Mouse (Mus musculus): Measurements from ENCODE around the gene 4933417A18Rik.
"Not testable (repeated sequence)": the region's sequence is repeated elsewhere in the genome, so short reads cannot be mapped to it uniquely, and the experiment has no call there.

The 4933417A18Rik gene

DNA sequence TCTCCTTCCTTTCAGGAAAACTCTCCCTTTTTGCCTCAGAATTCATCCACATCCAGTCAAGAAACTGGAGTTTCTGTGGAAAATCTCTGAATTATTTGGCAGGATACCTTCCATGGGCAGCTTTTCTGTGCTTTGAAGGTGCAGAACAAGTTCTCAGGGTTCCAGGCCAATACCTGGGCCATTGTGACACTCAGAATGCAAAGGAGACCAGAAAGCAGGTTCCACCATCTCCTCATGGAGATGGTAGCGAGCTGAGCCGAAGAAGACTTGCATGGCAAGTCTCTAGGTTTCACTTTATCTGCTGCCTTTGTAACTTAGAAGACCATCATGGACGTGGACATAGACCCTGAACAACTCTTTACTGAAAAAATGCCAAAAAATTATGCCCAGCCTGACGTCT, at the start of gene 4933417A18Rik, which contains the start of gene Fam217a:
TSS of gene 4933417A18Rik (plus strand) at position 200 of the 400 bp plus-strand sequence.
TSS of gene Fam217a (minus strand) at position 101 of the 400 bp plus-strand sequence.
- no peak for DNase-seq

DNA sequence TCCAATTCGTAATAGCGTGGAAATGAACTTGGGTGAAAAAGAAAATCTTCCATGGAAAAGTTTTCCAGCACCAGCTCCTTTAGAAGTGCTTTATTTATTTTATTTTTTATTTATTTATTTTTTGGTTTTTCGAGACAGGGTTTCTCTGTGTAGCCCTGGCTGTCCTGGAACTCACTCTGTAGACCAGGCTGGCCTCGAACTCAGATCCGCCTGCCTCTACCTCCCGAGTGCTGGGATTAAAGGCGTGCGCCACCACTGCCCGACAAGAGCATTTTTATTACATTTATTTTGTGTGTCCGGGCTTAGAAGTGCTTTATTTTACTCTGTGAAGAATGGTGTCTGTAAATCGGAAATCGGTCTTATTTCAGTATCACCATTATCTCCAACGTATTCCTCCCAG, 49.5 kb upstream of the 4933417A18Rik start:
- peak; percentile 5 for DNase-seq

DNA sequence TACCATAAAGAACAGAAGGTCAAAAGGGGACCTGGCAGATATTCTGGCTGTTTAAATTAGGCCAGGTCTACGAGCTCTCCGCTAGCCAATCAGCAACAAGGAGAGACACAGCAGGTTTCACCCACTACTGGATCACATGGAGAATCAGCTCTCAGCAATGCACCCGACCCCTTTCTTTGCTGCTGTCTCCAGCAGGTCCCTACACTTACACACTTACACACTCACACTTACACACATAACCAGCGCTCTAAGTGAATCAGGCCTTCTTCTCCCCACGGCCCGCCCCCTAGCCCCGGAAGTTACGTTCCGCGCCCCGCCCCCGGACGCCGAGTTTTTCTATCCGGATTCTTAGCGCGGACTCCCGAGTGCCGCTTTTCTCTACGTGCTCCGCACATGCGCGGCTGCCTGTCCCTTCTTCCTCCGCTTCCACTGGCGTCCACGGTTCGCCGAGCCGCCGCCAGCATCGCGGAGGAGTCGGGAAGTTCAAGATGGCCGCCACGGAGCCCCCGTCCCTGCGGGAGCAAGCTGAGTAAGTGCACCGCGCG, 49.0 kb upstream of the 4933417A18Rik start, which contains the start of gene Prpf4b:
TSS of gene Prpf4b (plus strand) at position 137 of the 545 bp plus-strand sequence.
- DNase-seq: peak; percentile 95

DNA sequence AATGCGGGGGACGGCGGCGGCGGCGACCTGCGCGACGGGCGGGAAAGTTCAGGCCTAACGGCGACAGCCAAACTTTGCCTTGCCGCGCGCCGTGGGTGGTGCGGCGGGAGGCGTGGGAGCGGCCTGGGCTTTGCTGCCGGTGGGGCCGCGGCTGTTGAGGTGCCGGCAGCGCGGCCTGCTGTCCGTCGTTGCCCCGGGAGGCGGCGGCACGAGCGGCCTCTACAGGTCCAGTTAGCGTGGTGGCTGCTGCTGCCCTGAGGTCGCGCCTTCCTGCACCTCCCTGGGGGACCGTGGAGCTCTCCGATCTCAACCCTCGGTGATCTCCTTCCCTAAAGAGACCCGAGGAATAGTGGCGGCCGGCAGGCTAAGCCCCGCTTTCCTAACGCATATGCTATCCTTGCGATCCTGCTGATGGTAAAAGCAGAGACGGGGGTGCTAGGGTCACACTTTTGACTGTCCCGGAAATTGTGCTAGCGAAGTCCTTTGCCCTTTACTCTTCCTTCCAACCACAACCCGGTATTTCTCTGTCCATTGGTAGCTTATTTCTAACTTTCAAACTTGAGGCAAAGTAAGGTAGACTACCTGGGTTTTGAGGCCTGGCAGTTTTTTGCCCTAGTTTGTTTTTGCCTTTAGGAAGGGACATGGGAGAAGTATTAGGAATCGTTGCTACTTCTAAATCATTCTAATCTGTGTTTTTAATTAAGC, 48.3 kb upstream of the 4933417A18Rik start:
- DNase-seq: peak; percentile 60

DNA sequence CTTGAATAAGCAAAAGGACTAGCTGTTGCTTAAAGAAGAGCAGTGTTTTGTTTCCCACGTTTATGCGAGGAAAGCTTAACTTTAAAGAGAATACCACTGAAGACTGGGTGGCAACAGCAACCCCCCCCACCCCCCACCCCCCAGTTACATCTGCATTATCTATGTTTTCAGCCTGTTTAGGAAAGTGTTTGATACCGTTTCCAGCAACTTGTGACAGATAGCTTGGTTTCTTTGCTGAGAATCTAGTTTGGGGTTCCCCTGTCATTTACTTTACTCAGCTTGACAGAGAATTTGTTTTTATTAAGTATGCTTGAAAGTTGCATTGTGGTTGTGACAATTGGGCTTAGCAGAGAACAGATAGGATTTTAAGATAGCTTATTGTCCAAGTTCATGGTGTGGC, 47.7 kb upstream of the 4933417A18Rik start:
- no peak for DNase-seq

DNA sequence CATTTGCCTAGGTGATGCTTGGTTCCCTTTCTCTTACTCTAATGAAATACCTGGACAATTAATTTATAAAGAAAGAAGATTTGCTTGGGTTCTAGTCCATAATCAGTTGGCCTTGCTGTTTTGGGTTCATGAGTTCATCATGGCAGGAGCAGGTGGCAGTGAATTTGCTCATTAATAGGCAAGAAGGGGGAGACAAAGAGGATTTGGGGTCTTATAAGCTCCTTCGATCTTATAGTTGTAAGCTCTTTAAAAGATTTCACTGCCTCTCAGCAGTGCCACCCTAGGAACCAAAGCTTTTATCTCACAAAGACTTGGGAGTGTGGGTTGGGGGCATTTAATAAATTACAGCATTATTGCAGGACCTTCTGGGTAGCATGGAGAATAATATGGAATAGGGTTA, 31.3 kb upstream of the 4933417A18Rik start:
- DNase-seq: no peak

DNA sequence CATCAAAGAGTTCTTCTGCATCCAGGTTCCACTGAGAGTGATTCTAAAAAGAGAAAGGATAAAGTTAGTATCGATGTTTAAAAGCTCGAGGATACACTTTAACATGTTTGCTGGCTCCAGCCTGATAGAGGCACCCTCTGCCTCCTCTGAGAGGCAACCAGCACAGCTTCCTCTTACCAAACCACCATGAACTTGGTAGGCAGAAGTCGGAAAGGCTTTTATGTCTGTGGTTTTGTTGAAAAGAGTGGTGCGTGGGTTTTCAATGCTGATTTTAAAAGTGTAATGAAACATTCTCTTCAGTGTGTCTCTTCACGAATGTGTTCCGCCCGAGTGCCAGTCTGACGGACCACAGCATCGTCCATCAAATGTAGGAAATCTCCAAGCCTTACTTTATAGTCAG, 9.6 kb upstream of the 4933417A18Rik start:
- DNase-seq: no peak

DNA sequence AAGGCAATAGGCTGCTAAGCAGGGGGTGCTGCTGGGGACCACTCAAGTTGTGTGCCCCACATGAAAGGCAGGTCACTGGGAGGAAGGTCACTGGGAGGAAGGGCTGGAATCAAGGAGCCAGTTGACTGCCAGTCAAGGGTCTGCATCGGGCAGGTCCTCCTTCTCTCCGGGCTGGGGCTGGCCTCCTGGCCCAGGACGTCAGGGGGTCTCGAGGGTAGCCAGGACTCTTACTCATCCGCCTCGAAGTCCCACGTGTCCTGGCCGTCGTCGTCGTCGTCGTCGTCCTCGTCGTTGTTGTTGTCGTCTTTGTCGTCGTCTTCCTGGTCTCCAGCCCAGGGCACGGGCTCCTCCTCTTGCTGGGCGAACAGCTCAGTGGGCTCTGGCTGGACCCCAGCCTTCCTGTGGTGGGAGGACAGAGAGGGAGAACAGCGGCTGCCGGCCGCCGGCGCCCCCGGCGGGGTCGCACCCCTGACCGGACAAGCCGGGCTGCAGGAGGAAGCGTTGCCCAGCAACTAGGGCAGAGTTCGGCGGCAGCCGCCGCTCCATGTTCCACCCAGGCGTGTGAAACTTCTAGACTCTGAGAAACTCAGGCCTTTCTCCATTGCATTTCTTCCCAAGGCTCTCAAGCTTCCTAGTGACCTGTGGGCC, 7.6 kb upstream of the 4933417A18Rik start:
- DNase-seq: peak; percentile 21

DNA sequence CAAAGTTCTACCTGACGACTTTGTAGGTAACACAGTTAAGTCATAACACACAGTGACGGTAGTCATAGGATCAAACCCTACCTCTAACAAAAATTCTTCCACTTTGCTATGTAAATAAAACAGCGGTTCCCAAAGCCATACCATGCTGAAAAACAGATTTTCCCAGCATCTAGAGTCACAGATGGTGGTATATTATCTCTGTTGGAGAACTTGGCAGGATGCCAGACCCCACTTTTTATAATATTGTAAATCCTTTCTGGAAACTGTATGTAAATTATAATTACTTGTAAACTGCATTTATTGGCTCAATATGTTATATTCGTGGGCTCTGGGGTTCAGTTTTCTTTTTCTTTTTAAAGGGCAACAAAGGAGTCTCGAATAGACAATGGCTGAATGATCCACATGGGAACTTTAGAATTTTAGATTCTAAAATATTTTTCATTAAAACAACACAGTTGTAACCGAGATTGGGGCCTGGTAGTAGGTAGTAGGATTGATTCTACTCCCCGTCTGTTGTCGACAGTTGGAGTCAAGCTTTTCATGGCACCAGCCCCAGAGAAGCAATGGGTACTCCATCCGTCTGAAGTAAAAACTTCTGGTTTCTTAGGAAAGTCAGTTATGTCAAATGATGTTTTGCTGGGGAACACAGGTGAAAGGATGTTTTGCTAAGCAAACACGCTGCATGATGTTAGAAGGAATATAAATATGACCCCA, 10.9 kb downstream of the 4933417A18Rik start:
- DNase-seq: no peak

DNA sequence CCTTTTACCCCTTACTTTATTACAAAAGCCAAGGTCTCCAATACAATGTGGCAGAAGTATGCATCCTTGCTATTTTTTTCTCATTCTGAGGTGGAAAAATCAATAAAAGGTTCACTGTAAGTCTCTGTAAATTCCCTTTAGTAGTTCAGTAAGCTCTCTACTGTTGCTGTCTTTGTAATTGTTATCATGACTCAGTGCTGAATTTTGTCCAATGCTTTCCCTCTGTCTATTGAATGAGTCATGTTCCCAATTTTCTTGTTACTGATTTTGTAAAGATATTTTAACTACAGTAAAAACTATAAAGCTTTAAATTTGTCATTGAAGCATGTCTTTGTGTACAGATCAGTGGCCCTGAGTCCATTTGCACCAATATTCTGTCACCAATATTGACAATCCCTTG, 18.2 kb downstream of the 4933417A18Rik start:
- DNase-seq: no peak

DNA sequence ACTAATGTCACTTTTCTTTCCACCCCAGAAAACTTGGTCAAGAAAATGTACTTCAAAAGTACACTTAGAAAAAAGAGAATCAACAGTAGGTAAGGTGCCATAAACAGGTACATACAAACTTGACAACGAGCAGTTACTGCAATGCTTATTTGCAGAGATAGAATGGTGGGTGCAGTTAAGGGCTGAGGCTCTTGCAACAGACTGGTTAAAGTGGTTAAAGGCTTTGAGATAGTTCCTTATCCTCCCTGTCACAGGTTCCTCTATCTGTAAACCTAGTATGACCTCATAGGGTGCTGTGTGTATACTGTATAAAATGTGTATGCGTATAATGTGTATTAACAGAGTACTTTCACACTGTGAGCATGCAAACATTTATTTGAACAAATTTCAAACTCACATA, 27.2 kb downstream of the 4933417A18Rik start:
- DNase-seq: not testable (repeated sequence)

DNA sequence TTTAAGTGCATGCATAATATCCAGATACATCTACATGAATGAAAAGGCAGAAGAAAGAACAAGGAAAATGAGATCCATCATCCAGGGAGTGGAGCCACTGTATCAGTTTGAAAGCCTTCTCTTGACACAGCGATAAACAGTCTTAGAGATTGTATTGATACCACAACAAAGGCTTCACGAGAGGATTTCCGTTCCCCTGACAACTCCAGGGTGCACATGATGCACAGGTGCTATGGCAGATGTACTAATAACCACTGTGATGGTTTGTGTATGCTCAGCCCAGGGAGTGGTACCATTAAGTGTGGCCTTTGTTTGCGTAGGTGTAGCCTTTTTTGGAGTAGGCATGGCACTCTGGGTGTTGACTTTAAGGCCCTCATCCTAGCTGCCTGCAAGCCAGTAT, 32.7 kb downstream of the 4933417A18Rik start:
- no peak for DNase-seq

DNA sequence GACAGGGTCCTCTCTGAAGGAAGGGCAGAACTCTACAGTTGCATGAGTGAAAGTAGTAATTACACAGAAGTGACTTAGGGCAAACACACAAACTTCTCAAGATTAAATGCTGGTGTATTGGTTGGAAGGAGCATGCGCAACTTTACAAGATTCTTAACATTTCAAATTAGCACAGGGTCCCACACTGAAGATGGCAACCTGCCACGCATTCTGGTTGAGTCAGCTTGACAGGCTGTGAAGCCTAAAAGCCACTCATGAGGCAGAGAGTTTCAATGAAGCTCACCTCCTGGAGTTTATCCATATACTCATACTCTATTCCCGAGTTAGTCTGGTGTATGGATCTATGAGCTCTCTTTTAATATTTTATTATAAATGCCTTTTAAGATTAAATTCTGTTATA, 33.9 kb downstream of the 4933417A18Rik start:
- DNase-seq: not testable (repeated sequence)

DNA sequence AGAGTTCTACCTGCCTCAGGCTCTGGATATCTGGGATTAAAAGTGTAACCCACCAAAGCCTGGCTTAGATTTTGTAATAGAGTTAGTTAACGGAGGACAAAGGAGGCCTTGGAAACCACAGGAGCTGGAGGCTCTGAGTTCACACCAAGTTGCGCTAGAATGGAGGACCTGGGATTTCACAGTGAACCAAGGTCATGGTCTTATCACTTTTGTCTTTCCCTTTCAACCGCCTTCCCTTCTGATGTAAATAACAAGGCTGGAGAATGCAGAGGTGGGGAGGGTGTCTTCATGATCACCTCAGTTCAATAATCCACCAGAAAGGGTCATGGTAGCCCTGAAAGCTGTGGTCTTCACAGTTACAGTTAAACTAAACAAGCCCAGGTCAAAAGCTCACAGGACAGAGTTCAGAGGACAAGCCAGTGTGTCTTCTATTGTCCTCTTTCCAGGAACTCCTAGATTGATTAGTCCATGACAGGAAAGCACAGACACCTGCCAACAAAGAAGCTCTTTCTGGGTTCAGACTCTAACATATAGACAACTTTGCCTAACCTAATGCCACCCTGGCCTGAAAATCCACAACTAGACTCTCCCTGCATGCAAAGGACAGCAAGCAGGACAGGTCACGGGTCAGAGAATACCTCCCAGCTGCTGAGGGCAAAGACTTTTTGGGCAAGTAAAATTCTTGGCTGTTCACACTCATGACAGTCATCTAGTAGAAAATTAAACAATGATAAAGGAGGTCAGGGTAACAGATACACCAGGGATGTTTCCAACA, 37.0 kb downstream of the 4933417A18Rik start:
- DNase-seq: no peak

DNA sequence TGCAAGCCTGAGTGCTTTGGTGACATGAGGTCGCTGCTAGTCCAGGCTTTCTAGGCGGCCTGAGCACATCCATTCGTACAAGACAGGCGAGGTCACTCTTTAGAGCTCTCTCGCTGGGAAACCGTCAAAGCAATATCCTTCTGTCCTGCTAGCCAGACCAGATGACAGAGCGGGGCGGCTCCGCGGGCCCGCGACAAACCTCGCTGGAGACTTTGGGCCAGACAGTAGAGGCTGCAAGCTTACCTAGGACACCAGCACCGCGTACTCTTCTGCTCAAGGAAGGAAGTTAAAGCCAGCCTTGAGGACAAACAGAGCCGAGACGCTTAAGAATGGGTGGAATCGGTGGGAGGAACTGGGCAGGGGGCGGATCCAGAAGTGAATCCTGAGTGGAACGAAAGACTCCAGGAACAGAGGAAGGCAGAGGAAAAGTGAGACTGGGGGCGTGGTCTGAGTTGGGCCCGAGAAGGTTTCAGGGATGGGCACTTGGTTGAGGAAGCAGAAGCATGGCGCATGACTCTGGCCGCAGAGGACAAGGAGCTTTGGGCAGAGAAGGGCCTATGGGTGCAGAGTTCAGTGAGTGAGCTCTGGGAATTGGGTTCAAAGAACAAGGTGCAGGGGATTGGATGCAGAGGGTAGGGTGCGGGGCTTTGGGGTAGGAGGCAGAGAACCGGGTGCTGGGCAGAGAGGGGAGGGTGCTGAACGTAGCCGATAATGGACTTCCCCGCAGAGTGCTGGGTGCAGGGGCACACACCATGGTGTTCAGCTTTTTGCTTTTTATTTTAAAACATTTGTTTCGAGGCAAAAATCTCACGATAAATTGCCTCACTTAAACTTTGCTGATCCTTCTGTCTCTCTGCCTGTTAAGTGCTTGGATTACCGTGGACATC, 39.5 kb downstream of the 4933417A18Rik start, which contains the start of gene Eci3:
TSS of gene Eci3 (minus strand) at position 300 of the 887 bp plus-strand sequence.
- peak; percentile 39 for DNase-seq

DNA sequence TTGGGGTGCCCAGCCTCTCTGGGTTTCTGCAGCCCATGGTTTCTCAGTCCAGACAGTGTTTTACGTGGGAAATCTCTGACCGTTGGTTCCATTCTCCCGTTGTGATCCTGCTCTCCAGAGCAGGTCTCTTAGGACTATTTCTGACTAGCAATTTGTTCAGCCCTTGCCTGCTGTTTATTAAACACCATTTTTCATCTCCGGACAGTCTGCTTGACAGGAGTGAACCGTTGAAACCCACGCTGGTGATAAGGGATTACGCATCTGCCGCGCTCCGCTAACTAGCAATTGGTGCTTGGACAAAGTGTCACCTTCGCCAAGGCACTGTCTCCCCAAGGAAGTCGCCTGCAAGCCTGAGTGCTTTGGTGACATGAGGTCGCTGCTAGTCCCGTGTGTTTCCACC, 40.2 kb downstream of the 4933417A18Rik start:
- DNase-seq: no peak

DNA sequence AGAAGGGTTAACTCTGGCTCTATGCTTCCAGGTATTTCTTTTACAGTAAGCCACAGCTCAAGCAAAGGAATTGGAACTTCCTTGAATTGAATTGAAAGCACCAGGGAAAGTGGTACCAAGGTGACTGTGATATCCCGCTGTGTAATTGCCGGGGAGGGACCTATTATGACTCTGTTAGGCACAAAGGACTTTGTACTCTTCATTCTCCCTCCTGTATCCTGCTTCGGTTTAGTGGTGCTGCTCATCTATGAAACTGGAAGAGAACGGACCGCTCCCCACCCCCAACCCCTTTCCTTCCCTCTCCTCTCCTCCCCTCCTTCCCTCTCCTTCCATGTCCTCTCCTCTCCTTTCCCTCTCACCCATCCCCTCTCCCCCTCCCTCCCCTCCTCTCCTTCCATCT, 40.7 kb downstream of the 4933417A18Rik start:
- no peak for DNase-seq

DNA sequence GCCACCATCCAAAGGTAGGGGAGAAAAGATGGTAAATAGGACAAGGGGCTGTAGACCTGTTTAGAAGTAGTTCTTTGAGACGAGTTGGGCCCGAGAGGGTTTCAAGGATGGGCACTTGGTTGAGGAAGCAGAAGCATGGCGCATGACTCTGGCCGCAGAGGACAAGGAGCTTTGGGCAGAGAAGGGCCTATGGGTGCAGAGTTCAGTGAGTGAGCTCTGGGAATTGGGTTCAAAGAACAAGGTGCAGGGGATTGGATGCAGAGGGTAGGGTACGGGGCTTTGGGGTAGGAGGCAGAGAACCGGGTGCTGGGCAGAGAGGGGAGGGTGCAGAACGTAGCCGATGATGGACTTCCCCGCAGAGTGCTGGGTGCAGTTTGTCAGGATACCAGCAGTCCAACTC, 41.4 kb downstream of the 4933417A18Rik start:
- not testable (repeated sequence) for DNase-seq

DNA sequence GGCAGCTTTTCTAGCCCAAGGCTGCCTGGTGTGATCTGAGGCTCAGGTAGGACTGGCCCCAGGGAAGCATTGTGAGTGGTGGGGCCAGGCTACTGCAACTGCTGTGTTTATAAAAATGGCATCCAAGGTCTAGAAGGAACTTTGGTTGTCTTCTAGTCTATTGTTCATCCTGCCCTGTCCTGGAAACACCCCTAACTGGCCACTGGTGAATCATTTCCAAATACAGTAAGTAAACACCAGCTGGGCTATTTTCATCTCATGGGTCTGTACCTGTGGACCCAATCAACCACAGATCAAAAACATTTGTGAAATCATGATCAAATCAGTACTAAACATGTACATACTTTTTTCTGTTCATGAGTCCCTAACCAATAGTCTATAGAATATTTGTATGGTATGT, 48.2 kb downstream of the 4933417A18Rik start:
- not testable (repeated sequence) for DNase-seq

DNA sequence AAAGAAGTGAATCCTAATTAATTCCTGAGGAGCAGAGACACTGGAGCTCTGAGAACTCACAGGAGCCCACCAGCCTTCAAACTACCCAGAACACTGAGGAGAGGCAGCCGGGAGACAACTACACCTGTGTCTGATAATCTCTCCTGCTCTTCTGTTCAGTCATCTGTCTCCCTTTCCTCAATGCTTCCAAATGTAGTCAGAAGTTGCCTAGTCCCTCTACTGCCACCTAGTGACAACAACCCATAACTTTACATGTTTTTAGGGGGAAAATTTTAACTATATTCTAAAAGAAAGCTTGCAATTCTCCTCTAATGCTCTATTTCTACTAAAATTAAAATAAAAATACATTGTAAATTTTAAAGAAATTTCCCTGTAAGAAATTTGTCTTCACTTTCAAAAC, 48.9 kb downstream of the 4933417A18Rik start:
- no peak for DNase-seq

DNA sequence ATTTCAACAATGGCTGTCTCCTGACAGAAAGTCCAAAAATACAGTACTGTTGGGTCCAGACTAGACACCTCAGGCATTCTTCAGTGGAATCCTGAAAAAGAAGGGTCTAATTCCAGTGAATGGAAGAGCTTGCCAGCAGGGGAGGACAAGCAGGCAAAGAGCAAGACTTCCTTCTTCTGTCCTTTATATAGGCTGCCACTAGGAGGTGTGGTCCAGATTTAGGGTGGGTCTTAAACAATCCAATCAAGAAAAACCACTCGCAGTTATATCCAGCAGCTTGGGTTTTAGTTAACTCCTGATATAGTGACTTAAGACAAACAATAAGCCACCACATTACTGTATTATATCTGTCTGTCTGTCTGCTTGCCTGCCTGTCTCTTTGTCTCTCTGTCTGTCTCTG, 49.6 kb downstream of the 4933417A18Rik start:
- no peak for DNase-seq

All from lung, postnatal 14 days (tissue).